In the genomic region with DNA sequence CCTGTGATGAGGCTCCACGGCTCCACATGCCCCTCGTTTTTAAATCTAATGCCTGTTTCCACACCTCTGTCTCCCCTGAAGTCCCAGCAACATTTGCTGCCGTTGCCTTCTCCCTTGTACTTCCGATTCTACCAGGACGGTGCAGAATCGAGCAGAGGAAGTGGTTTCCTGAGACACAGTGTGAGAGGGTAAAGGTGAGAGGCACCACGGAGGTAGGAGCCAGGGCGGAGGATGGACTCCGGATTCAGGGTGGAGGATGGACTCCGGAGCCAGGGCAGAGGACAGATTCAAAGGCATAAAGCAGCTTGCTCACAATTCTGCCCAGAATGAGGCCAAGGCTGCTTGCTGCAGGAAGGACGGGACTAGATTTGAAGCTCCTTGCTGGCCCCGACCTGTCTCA, we compare ENCODE assay signal across 16 mouse cellular contexts.
DNase-seq lines count a peak whose midpoint lies in the region; ATAC-seq and TF ChIP-seq lines count a peak whose summit lies in the region.
"Had no signal": no experiment of that assay in that cellular context is flagged by ENCODE, and none has a peak within 500 bp of the region (broad histone marks: within the 10 kb centered on the region; RNA-seq: fewer than 3 reads in every experiment).

No protein-coding gene starts in this region.

- TF ChIP-seq POLR2A in embryonic fibroblast, embryonic 13.5 days (IDR thresholded peaks at IDR 0.05; ENCODE audit: low read depth, low read length): no peak

- peak; percentile 62 for DNase-seq in kidney, adult 11 months
- DNase-seq in kidney, adult 8-10 months: peak; percentile 58 to 65
- peak; percentile 17 for DNase-seq in neural tube, embryonic 11.5 days (ENCODE audit: low spot score)
- DNase-seq in c-Kit-positive CD71-positive TER-119-positive erythroid progenitor cells, embryonic 14.5 days (ENCODE audit: low spot score): no peak
- DNase-seq in retina, embryonic 14.5 days (ENCODE audit: low spot score): no peak
- no peak for DNase-seq in layer of hippocampus, adult 18-20 months (ENCODE audit: low spot score in 2 of 2)
- DNase-seq: adrenal gland, adult 8-10 months; gastrocnemius, postnatal 10 days; heart, postnatal 36 days; lung, postnatal 10 days; thymus, postnatal 4 days had no signal

- no peak for ATAC-seq in kidney, embryonic 14.5 days (ENCODE audit: low FRiP score, low TSS enrichment)
- no peak for ATAC-seq in neural tube, embryonic 11.5 days (ENCODE audit: insufficient read depth, low FRiP score, low TSS enrichment)
- ATAC-seq: midbrain, embryonic 16.5 days; Patski had no signal

- H3K4me2 ChIP-seq in kidney, embryonic 14.5 days (replicated peaks; ENCODE audit: low read depth, low read length): no peak overlapping the region
- H3K4me2 ChIP-seq in neural tube, embryonic 11.5 days (ENCODE audit: low read depth): no peak overlapping the region

- no peak overlapping the region for H3K4me3 ChIP-seq in kidney, embryonic 14.5 days (ENCODE audit: low read length)
- no peak overlapping the region for H3K4me3 ChIP-seq in embryonic fibroblast, embryonic 13.5 days (ENCODE audit: insufficient read depth, low read length)
- H3K4me3 ChIP-seq in neural tube, embryonic 11.5 days (ENCODE audit: low read depth, low read length): no peak overlapping the region
- H3K4me3 ChIP-seq: forebrain, embryonic 10.5 days had no signal

- no peaks in the 10 kb centered on the region for H3K9me3 ChIP-seq in kidney, embryonic 14.5 days (ENCODE audit: control insufficient read depth, low read length)
- H3K9me3 ChIP-seq in neural tube, embryonic 11.5 days (ENCODE audit: control insufficient read depth, low read length): no peaks in the 10 kb centered on the region
- H3K9me3 ChIP-seq: forebrain, embryonic 10.5 days had no signal

- no peaks in the 10 kb centered on the region for H3K27me3 ChIP-seq in kidney, embryonic 14.5 days (ENCODE audit: control insufficient read depth, insufficient read depth, low read length)
- no peaks in the 10 kb centered on the region for H3K27me3 ChIP-seq in neural tube, embryonic 11.5 days (ENCODE audit: control insufficient read depth, insufficient read depth, low read length)
- H3K27me3 ChIP-seq: Patski had no signal

- H3K4me1 ChIP-seq in kidney, embryonic 14.5 days (ENCODE audit: control insufficient read depth, insufficient read depth, low read length): peaks cover 16% of the 10 kb centered on the region
- peaks cover 13% of the 10 kb centered on the region for H3K4me1 ChIP-seq in embryonic fibroblast, embryonic 13.5 days (ENCODE audit: control insufficient read depth, insufficient read depth, low read length)
- H3K4me1 ChIP-seq in neural tube, embryonic 11.5 days (ENCODE audit: control insufficient read depth, insufficient read depth, low read length): 0 out of 2 replicates have a peak, but pooled peaks cover 3% of the 10 kb centered on the region

- 34% methylated on average over 12 of the region's 12 CpGs for WGBS in kidney, embryonic 14.5 days
- 59% methylated on average over 12 of the region's 12 CpGs for WGBS in neural tube, embryonic 11.5 days

- no peak overlapping the region for H3K27ac ChIP-seq in kidney, embryonic 14.5 days (ENCODE audit: low read depth, low read length)
- H3K27ac ChIP-seq in embryonic fibroblast, embryonic 13.5 days (ENCODE audit: insufficient read depth, low read length): peak overlapping the region; percentile 88
- H3K27ac ChIP-seq in neural tube, embryonic 11.5 days (ENCODE audit: low read depth, low read length): 0 out of 2 replicates have a peak overlapping the region, but pooled peaks have one; percentile 42
- H3K27ac ChIP-seq: forebrain, embryonic 10.5 days had no signal

- H3K9ac ChIP-seq in kidney, embryonic 14.5 days (ENCODE audit: low read depth, low read length): no peak overlapping the region
- H3K9ac ChIP-seq in neural tube, embryonic 11.5 days (ENCODE audit: low read length): no peak overlapping the region

- H3K36me3 ChIP-seq in kidney, embryonic 14.5 days (ENCODE audit: control insufficient read depth, insufficient read depth, low read length): no peaks in the 10 kb centered on the region
- H3K36me3 ChIP-seq in neural tube, embryonic 11.5 days (ENCODE audit: control insufficient read depth, insufficient read depth, low read length): no peaks in the 10 kb centered on the region
- H3K36me3 ChIP-seq: forebrain, embryonic 10.5 days had no signal

- TF ChIP-seq CTCF in embryonic fibroblast, embryonic 13.5 days (IDR thresholded peaks at IDR 0.05; ENCODE audit: borderline replicate concordance, insufficient read depth, low read length): no peak

Comparison
In these comparisons a context has a peak if more than half of its experiments do, and no peak if none do; other contexts are left out.
1. DNase-seq: peak in kidney, adult 11 months (single experiment), kidney, adult 8-10 months (2 of 2) and neural tube, embryonic 11.5 days (single experiment); none in c-Kit-positive CD71-positive TER-119-positive erythroid progenitor cells, embryonic 14.5 days (single experiment), retina, embryonic 14.5 days (single experiment) and layer of hippocampus, adult 18-20 months (0 of 2).